Mouse (Mus musculus) hindbrain, embryonic 12.5 days (tissue): ENCODE data around the gene Galnt15. TPM values are rescaled to one million over a fixed set of nuclear protein-coding genes. Genes with fewer than 3 reads are reported as not detected.
"Not testable (repeated sequence)": the region's sequence is repeated elsewhere in the genome, so short reads cannot be mapped to it uniquely, and the experiment has no call there.

Experiments used
- ATAC-seq: fragments of 200-750 bp; cut with Nextera tagmentation; 2 replicates; pipeline ENCODE4 v1.8.0; 2017; ENCODE audit warnings: moderate TSS enrichment; ENCODE audit not compliant: low FRiP score
- H3K27ac ChIP-seq: fragments of 300-500 bp; sonication (generic); 2 replicates; pipeline ENCODE4 v1.5.1; 2016; ENCODE audit warnings: mild to moderate bottlenecking
- H3K27me3 ChIP-seq: fragments of 300-500 bp; sonication (generic); 2 replicates; pipeline ENCODE4 v1.6.1; 2016; ENCODE audit warnings: mild to moderate bottlenecking
- H3K36me3 ChIP-seq: fragments of 300-500 bp; sonication (generic); 2 replicates; pipeline ENCODE4 v1.6.1; 2016; ENCODE audit warnings: mild to moderate bottlenecking
- H3K4me1 ChIP-seq: fragments of 300-500 bp; sonication (generic); 2 replicates; pipeline ENCODE4 v1.6.1; 2016
- H3K4me2 ChIP-seq: fragments of 300-500 bp; sonication (generic); replicated peaks from 2 replicates; pipeline ENCODE4 v1.6.1; 2016; ENCODE audit warnings: mild to moderate bottlenecking
- H3K4me3 ChIP-seq: fragments of 300-500 bp; sonication (generic); 2 replicates; pipeline ENCODE4 v1.5.1; 2016; ENCODE audit warnings: mild to moderate bottlenecking
- H3K9ac ChIP-seq: fragments of 300-500 bp; sonication (generic); 2 replicates; pipeline ENCODE4 v1.6.1; 2016; ENCODE audit warnings: mild to moderate bottlenecking, moderate library complexity
- H3K9me3 ChIP-seq: fragments of 300-500 bp; sonication (generic); replicated peaks from 2 replicates; pipeline ENCODE4 v1.6.1; 2016; ENCODE audit warnings: mild to moderate bottlenecking
- WGBS: fragments of 180-500 bp; shearing (Covaris S2); methylation state at CpG from one replicate; pipeline ENCODE4 v1.1.7; 2016; 5-methylcytosine and 5-hydroxymethylcytosine counted together
- polyA plus RNA-seq: library from polyadenylated mRNA; unstranded; fragments of >200 nt; fragmentation: Nextera tagmentation; extraction: Ambion mirVana; gene quantifications from 2 replicates; pipeline ENCODE4 v1.2.1, GENCODE M21; 2016

The Galnt15 gene
- polyA plus RNA-seq, 1 experiment from 2014 or later, result 0.14 TPM

DNA sequence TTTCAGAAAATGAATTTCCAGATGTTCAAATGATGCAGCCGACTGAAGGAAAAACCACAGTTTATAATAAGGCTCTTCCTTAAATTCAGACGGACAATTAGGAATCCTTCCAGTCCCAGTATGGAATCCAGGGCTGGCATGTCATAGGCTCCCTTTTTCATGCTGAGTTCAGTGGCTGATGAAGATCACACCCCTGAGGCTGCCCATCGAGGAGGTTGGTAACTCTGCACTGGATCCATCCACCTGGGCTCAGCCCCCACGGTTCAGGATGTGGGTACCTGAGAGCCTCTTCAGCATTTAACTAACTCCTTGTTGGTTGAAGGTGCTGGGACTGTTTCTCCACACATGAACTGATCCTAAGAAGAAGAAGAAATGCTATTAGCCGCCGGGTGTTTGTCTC, 54.1 kb downstream of the Galnt15 start:
- Histone ChIP-seq H3K4me3 (no peak overlapping the region), H3K4me2 (no peak overlapping the region), H3K9me3 (no peaks in the 10 kb centered on the region), H3K4me1 (peaks cover 14% of the 10 kb centered on the region), H3K36me3 (peaks cover 24% of the 10 kb centered on the region), H3K9ac (no peak overlapping the region), H3K27ac (no peak overlapping the region), H3K27me3 (no peaks in the 10 kb centered on the region)
- ATAC-seq, result no peak
- WGBS, result 93% methylated on average over 6 of the region's 6 CpGs

DNA sequence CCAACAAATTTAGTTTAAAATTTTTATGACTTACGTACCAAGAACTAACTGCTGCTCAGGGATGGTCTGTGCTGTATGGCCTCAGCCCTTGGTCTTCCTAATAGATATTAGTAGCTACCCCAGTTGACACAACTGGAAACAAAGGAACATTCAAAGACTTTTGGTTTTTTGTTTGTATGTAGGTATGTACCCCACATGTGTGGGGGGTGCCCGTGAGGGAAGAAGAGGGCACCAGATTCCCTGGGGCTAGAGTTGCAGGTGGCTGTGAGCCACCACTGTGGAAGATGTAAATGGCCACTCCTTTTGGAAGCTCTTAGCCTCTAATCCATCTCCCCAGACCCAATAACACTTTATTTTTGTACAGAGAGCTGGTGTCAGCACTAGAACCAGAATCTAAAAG, 54.7 kb downstream of the Galnt15 start:
- Histone ChIP-seq H3K4me1 (peaks cover 14% of the 10 kb centered on the region), H3K9ac (no peak overlapping the region), H3K36me3 (peaks cover 24% of the 10 kb centered on the region), H3K27ac (no peak overlapping the region), H3K9me3 (no peaks in the 10 kb centered on the region), H3K27me3 (no peaks in the 10 kb centered on the region), H3K4me3 (no peak overlapping the region), H3K4me2 (no peak overlapping the region)
- 97% methylated on average over 2 of the region's 2 CpGs for WGBS
- no peak for ATAC-seq

DNA sequence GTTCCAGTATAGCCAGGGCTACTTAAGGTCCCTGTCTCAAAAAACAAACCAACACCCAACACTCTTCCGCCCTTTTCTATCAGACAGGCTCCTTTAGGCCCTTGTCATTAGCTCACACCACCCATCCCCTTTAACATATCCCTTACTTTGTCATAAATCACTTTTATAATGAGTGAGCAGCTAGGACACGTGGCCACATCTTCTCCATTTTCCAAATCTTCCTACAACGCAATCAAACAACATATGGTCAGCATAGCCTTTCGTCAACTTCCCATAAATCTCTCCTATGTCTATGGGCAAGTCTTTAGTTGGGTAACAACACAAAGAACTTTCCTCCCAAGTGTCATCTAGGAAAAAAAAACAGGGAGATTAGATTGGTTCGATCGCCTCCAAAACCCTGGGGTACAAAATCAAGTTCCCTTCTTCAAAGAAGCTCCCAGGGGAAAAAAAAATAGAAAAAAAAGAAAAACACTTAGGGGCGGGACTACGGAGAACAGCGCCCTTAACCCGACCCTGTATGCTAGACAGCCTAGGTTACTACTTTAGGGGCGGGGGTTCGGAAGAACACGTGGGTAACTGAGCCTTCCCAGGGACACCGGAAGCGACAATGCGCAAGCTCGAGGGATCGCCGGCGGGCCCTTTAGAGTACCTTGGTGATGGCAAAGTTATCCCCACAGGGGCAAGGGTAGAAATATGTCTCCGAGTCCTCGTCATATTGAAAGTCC, 56.1 kb downstream of the Galnt15 start, which contains the start of gene Oxnad1:
Gene Oxnad1 (plus strand): TSS at position 614 of the 725 bp plus-strand sequence.
- Histone ChIP-seq H3K4me2 (peak within 1 kb of the TSS; percentile 74), H3K4me3 (peak within 1 kb of the TSS; percentile 52), H3K9me3 (no peaks in the 10 kb centered on the region), H3K27ac (peak within 1 kb of the TSS; percentile 77), H3K4me1 (peaks cover 14% of the 10 kb centered on the region), H3K9ac (peak within 1 kb of the TSS; percentile 79), H3K27me3 (no peaks in the 10 kb centered on the region), H3K36me3 (peaks cover 24% of the 10 kb centered on the region)
- 4% methylated on average over 22 of the region's 22 CpGs for WGBS
- ATAC-seq, result peak; percentile 98

DNA sequence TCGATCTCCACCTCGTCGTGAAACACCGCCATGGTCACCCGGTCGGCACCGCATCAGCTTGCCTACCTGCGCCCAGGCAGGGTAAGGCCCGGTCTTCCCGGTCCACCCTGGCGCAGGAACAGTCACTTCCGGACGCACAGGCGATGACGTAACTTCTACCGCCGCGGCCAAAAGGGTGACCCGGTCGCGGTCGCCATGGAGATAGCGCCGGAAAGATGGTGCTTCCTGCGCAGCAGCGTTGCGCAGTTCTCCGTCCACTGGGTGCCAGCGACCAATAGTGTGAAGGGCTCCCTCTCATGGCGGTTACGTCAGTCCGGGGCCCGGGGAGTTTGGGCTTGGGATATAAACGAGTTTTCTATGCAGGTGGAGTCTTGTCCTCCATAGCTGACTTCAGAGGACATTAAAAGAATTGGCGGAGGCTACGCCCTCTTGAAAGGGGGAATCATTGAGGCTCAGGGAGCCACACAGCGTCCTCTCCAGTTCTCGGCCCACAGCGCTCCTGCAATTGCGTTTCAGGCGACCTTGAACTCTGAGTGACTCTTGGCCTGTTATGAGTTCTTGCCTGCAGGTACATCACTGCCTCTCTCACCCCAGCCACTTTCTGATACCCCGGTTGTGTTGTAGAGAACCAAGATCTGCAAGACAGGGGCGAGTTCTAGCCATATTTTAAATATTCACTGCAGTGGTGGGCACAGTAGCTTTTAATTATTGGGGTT, 56.9 kb downstream of the Galnt15 start, which contains the start of gene Dph3:
Gene Dph3 (minus strand): TSS at position 244 of the 716 bp plus-strand sequence.
- ATAC-seq, result peak; percentile 98
- WGBS, result under 1% methylated on average over 43 of the region's 43 CpGs
- Histone ChIP-seq H3K4me1 (peaks cover 14% of the 10 kb centered on the region), H3K36me3 (peaks cover 24% of the 10 kb centered on the region), H3K9ac (peak within 1 kb of the TSS; percentile 79), H3K4me2 (peak within 1 kb of the TSS; percentile 74), H3K27me3 (no peaks in the 10 kb centered on the region), H3K9me3 (no peaks in the 10 kb centered on the region), H3K4me3 (peak within 1 kb of the TSS; percentile 52), H3K27ac (peak within 1 kb of the TSS; percentile 77)

DNA sequence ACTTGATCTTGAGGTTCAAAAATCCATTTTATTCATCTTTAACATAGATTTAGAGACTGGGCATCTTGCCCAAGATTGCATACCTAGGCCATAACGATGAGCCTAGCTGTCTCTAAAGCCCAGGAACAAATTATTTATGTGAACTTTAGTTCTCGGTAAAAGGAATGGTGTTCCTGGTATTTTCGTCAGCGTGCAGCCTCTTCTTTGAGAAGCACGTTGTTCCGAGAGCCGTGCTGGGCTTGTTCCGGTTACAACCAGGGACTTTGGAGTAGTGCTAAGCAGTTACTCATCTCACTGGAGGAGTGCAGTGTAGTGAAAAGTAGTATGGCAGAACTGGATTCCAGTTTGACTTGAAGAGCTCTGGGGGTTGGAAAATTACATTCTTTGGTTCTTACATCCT, 57.4 kb downstream of the Galnt15 start:
- peak overlapping the region; percentile 79 for H3K9ac ChIP-seq
- ATAC-seq, result no peak
- H3K9me3 ChIP-seq, result no peaks in the 10 kb centered on the region
- no peaks in the 10 kb centered on the region for H3K27me3 ChIP-seq
- H3K4me3 ChIP-seq, result peak overlapping the region; percentile 52
- peaks cover 14% of the 10 kb centered on the region for H3K4me1 ChIP-seq
- peaks cover 18% of the 10 kb centered on the region for H3K36me3 ChIP-seq
- H3K27ac ChIP-seq, result no peak overlapping the region; the same call in 1 of the 2 replicates
- peak overlapping the region; percentile 74 for H3K4me2 ChIP-seq
- 26% methylated on average over 8 of the region's 8 CpGs for WGBS

DNA sequence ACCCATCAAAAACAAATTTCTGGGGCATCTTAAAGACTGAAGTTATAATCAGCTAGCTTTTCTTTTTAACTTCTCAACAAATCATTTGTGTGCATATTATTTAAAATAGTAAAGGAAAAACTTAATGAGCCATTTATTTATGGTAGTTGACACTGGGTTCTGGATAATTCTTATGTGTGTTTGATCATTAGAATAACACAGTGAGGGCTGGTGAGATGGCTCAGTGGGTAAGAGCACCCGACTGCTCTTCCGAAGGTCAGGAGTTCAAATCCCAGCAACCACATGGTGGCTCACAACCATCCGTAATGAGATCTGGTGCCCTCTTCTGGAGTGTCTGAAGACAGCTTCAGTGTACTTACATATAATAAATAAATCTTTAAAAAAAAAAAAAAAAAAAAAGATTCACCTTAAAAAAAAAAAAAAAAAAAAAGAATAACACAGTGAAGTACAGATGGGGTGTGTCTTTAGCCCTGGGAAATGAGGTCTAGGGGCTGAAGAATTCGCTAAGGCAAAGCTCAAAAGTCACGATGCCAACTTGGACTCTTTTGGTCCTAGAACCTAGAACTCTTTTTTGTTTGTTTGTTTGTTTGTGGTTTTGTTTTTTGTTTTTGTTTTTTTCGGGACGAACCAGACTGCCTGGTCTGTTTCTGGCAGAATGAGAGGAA, 58.9 kb downstream of the Galnt15 start:
- not testable (repeated sequence) for H3K4me3 ChIP-seq, ATAC-seq, H3K4me2 ChIP-seq, H3K27ac ChIP-seq, H3K27me3 ChIP-seq, H3K9me3 ChIP-seq, H3K9ac ChIP-seq
- Histone ChIP-seq H3K36me3 (peaks cover 11% of the 10 kb centered on the region), H3K4me1 (peaks cover 14% of the 10 kb centered on the region)
- 90% methylated on average over 7 of the region's 7 CpGs for WGBS

DNA sequence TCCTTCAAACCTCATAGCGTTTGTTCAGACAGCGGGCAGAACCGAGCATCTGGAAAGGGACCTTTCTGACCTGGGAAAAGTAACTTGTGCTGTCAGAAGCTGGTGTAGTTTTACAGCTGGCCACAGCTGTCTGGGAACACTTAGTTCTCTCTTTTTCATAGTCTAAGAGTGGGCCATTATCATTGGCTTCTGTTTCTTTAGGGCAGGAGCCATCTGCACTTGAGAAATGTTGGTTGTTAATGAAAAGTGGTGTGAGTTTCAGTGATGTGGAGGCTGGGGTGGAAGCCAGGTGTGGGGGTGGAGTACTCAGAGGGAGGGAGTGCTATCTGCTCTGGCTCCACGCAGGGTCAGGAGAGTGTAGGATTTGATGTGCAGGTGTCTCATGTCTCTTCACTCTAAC, 62.3 kb downstream of the Galnt15 start:
- no peak for ATAC-seq
- no peak overlapping the region for H3K27ac ChIP-seq
- H3K9ac ChIP-seq, result no peak overlapping the region
- WGBS, result 67% methylated on average over 4 of the region's 4 CpGs
- no peak overlapping the region for H3K4me3 ChIP-seq
- H3K36me3 ChIP-seq, result peaks cover 28% of the 10 kb centered on the region
- H3K4me1 ChIP-seq, result peaks cover 8% of the 10 kb centered on the region
- no peaks in the 10 kb centered on the region for H3K9me3 ChIP-seq
- H3K4me2 ChIP-seq, result no peak overlapping the region
- H3K27me3 ChIP-seq, result no peaks in the 10 kb centered on the region

DNA sequence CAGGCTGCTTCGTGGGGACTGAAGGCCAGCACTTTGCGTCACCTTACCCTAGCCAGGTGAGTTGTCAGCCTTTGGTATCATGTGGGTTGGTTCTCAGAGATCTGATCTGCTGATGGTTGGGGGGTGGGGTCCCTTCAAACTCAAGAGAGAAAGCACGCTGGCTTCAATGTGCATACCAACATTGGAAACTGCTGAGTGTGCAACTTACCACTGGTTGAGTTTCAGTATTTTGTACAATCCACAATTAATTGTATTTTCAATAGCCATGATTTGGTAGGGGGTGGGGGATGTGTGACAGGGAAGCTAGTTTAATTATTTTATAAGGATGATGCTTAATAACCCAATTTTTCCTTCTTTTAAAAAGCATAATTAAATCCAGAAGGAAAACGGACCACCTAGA, 62.9 kb downstream of the Galnt15 start:
- no peaks in the 10 kb centered on the region for H3K9me3 ChIP-seq
- ATAC-seq, result no peak
- WGBS, result 80% methylated on average over 4 of the region's 4 CpGs
- no peaks in the 10 kb centered on the region for H3K27me3 ChIP-seq
- no peak overlapping the region for H3K4me2 ChIP-seq
- peaks cover 32% of the 10 kb centered on the region for H3K36me3 ChIP-seq
- no peak overlapping the region for H3K4me3 ChIP-seq
- H3K9ac ChIP-seq, result no peak overlapping the region
- no peak overlapping the region for H3K27ac ChIP-seq
- peaks cover 4% of the 10 kb centered on the region; the same call in 1 of the 2 replicates for H3K4me1 ChIP-seq

DNA sequence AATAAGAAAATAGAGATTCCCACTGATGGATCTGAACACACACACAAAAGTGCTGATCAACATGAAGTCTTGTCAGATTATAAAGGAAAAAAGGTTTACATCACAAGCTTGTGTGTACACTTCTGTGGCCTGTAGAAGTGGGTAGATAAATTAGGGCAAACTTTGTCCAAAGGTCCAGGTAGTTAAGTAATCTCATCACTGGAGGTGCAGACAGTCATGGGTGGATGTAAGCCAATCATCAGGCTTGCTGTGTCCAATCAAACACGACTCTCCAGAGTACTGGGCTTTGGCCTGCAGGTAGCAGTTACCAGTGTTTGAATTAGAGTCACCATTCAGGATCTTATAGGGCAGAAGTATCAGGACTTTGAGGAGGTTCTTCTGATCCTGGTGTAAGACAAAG, 64.2 kb downstream of the Galnt15 start:
- Histone ChIP-seq H3K36me3 (peaks cover 46% of the 10 kb centered on the region), H3K9ac (no peak overlapping the region), H3K9me3 (no peaks in the 10 kb centered on the region), H3K27ac (no peak overlapping the region), H3K4me1 (no peaks in the 10 kb centered on the region), H3K27me3 (no peaks in the 10 kb centered on the region), H3K4me2 (no peak overlapping the region), H3K4me3 (no peak overlapping the region)
- WGBS, result 62% methylated on average over 1 of the region's 1 CpGs
- ATAC-seq, result no peak

DNA sequence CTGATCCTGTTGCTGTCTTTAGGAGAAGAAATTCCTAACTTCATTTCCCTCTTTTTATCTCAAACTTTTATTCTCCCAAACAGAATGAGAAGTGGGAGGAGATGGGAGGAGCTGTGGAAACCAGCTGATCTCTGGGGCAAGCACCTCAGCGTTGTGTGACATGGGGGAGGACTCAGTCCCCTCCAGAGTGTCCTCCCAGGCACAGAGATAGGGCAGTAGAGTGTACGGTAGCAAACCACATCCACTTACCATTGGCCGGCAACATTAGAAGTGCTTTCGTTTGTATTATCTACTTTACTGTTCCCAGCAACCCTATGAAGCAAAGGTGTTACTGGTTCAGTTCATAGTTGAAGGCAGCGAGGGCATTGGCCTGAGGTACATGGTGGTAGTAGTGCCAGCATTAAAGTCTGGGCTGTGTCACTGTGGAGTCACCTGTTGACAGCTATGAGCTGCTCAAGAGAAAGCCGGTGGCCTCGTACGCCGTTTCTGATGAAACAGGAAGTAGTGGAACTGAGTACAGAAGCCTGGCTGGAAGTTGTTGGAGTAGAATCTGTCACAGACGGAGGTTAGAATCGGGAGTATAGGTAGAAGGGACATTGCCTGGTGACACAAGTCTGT, 64.8 kb downstream of the Galnt15 start:
- Histone ChIP-seq H3K27ac (no peak overlapping the region), H3K4me3 (no peak overlapping the region), H3K9me3 (no peaks in the 10 kb centered on the region), H3K27me3 (no peaks in the 10 kb centered on the region), H3K4me2 (no peak overlapping the region), H3K4me1 (no peaks in the 10 kb centered on the region), H3K36me3 (peaks cover 51% of the 10 kb centered on the region), H3K9ac (no peak overlapping the region)
- WGBS, result 89% methylated on average over 11 of the region's 11 CpGs
- ATAC-seq, result no peak

DNA sequence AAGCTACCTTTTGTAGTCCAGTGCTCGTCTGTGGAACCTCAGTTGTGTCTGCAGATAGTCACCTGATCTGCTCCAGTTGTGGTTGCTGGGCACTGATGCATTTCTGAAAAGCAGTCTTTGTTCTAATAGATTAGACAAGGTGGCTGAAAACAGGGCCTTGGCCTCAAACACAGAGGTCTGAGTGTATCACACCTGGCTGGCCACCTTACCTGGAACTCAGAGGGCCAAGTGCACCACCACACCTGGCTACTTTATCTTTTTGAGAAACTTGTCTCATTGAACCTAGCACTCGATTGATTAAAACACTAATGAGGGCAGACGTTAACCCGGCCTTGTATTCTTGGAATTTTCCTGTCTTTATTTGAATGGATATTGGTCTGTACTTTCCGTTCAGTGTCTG, 66.9 kb downstream of the Galnt15 start:
- no peak overlapping the region for H3K9ac ChIP-seq
- H3K27ac ChIP-seq, result no peak overlapping the region
- no peaks in the 10 kb centered on the region for H3K4me1 ChIP-seq
- ATAC-seq, result no peak
- no peaks in the 10 kb centered on the region for H3K27me3 ChIP-seq
- no peak overlapping the region for H3K4me3 ChIP-seq
- H3K9me3 ChIP-seq, result no peaks in the 10 kb centered on the region
- peaks cover 72% of the 10 kb centered on the region for H3K36me3 ChIP-seq
- 82% methylated on average over 5 of the region's 5 CpGs for WGBS
- H3K4me2 ChIP-seq, result no peak overlapping the region

DNA sequence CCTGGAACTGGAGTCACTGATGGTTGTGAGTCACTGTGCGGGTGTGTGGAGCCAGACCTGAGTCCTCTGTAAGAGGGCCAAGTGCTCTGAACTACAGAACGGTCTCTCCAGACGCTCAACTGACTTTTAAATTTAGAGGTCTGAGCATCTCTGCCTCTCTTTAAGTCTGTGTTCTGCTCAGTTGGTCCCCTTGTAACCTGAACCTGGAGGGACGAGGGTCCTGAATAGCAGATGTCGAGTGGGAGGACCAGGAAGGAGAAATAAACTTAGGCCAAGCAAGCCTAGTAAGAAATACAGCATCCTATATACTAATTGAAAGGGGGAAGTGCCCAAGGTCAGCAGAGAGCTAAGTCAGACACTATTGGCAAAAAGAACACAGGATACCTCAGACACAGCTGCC, 68.0 kb downstream of the Galnt15 start:
- H3K27me3 ChIP-seq, result no peaks in the 10 kb centered on the region
- H3K9ac ChIP-seq, result no peak overlapping the region
- H3K4me3 ChIP-seq, result no peak overlapping the region
- H3K4me2 ChIP-seq, result no peak overlapping the region
- WGBS, result 84% methylated on average over 5 of the region's 5 CpGs
- H3K9me3 ChIP-seq, result no peaks in the 10 kb centered on the region
- H3K36me3 ChIP-seq, result peaks cover 76% of the 10 kb centered on the region
- no peak for ATAC-seq
- H3K4me1 ChIP-seq, result no peaks in the 10 kb centered on the region
- H3K27ac ChIP-seq, result no peak overlapping the region
